28 mouse cellular contexts compared by ENCODE assay signal in genomic region chr9:5604019-5604418, GRCm38 (mm10).
DNase-seq lines count a peak whose midpoint lies in the region; ATAC-seq and TF ChIP-seq lines count a peak whose summit lies in the region.
"Had no signal": no experiment of that assay in that cellular context is flagged by ENCODE, and none has a peak within 500 bp of the region (broad histone marks: within the 10 kb centered on the region; RNA-seq: fewer than 3 reads in every experiment).

No protein-coding gene starts in this region.

- no peak overlapping the region for H3K27ac ChIP-seq in forebrain, embryonic 14.5 days (ENCODE audit: low read depth, low read length)
- H3K27ac ChIP-seq in forebrain, embryonic 11.5 days (ENCODE audit: low read depth, low read length) = no peak overlapping the region
- H3K27ac ChIP-seq in forebrain, postnatal 0 days (ENCODE audit: low read depth, low read length) = no peak overlapping the region
- no peak overlapping the region for H3K27ac ChIP-seq in forebrain, embryonic 10.5 days
- H3K27ac ChIP-seq: embryonic facial prominence, embryonic 10.5 days; embryonic facial prominence, embryonic 13.5 days; gastrocnemius, adult 2 months; heart, embryonic 15.5 days; hindbrain, embryonic 10.5 days; hindbrain, embryonic 14.5 days had no signal

- no peaks in the 10 kb centered on the region for H3K27me3 ChIP-seq in forebrain, embryonic 14.5 days (replicated peaks; ENCODE audit: control insufficient read depth, insufficient read depth, low read length)
- no peaks in the 10 kb centered on the region for H3K27me3 ChIP-seq in forebrain, embryonic 11.5 days (ENCODE audit: control insufficient read depth, insufficient read depth, low read length)
- H3K27me3 ChIP-seq in forebrain, postnatal 0 days (ENCODE audit: insufficient read depth, low read length) = no peaks in the 10 kb centered on the region
- no peaks in the 10 kb centered on the region for H3K27me3 ChIP-seq in forebrain, embryonic 10.5 days (ENCODE audit: poor library complexity, severe bottlenecking)
- H3K27me3 ChIP-seq: embryonic facial prominence, embryonic 13.5 days; heart, embryonic 15.5 days had no signal

- H3K4me3 ChIP-seq in forebrain, embryonic 14.5 days (ENCODE audit: low read depth, low read length) = no peak overlapping the region
- no peak overlapping the region for H3K4me3 ChIP-seq in forebrain, embryonic 11.5 days (ENCODE audit: low read depth, low read length)
- no peak overlapping the region for H3K4me3 ChIP-seq in forebrain, postnatal 0 days (ENCODE audit: low read depth, low read length)
- no peak overlapping the region for H3K4me3 ChIP-seq in forebrain, embryonic 10.5 days
- H3K4me3 ChIP-seq: embryonic facial prominence, embryonic 10.5 days; embryonic facial prominence, embryonic 13.5 days; erythroblast, embryonic 14.5 days; gastrocnemius, adult 2 months; heart, embryonic 15.5 days; hindbrain, embryonic 10.5 days had no signal

- no peaks in the 10 kb centered on the region for H3K36me3 ChIP-seq in forebrain, embryonic 14.5 days (ENCODE audit: control insufficient read depth, insufficient read depth, low read length)
- no peaks in the 10 kb centered on the region for H3K36me3 ChIP-seq in forebrain, embryonic 11.5 days (ENCODE audit: control insufficient read depth, insufficient read depth, low read length)
- no peaks in the 10 kb centered on the region for H3K36me3 ChIP-seq in forebrain, postnatal 0 days (ENCODE audit: insufficient read depth)
- H3K36me3 ChIP-seq in forebrain, embryonic 10.5 days (replicated peaks) = no peaks in the 10 kb centered on the region
- H3K36me3 ChIP-seq: embryonic facial prominence, embryonic 10.5 days; embryonic facial prominence, embryonic 13.5 days; heart, embryonic 15.5 days; hindbrain, embryonic 10.5 days had no signal

- TF ChIP-seq CTCF in forebrain, postnatal 0 days (IDR thresholded peaks at IDR 0.05; ENCODE audit: low read depth) = no peak
- no peak for TF ChIP-seq CTCF in brain, embryonic 14.5 days (IDR thresholded peaks at IDR 0.05; ENCODE audit: borderline replicate concordance, extremely low read depth, insufficient read depth, insufficient read length)

- H3K9me3 ChIP-seq in forebrain, embryonic 14.5 days (replicated peaks; ENCODE audit: control insufficient read depth, low read length) = no peaks in the 10 kb centered on the region
- H3K9me3 ChIP-seq in forebrain, embryonic 11.5 days (ENCODE audit: control insufficient read depth, low read length) = no peaks in the 10 kb centered on the region
- no peaks in the 10 kb centered on the region for H3K9me3 ChIP-seq in forebrain, postnatal 0 days (ENCODE audit: low read length)
- H3K9me3 ChIP-seq in forebrain, embryonic 10.5 days = peaks cover 2% of the 10 kb centered on the region; the same call in 1 of the 2 replicates
- H3K9me3 ChIP-seq: embryonic facial prominence, embryonic 10.5 days; embryonic facial prominence, embryonic 13.5 days; heart, embryonic 15.5 days had no signal

- no peaks in the 10 kb centered on the region for H3K4me1 ChIP-seq in forebrain, embryonic 14.5 days (ENCODE audit: control insufficient read depth, insufficient read depth, low read length)
- H3K4me1 ChIP-seq in forebrain, embryonic 11.5 days (replicated peaks; ENCODE audit: control insufficient read depth, insufficient read depth, low read length) = no peaks in the 10 kb centered on the region
- H3K4me1 ChIP-seq in forebrain, postnatal 0 days (ENCODE audit: insufficient read depth) = no peaks in the 10 kb centered on the region
- no peaks in the 10 kb centered on the region for H3K4me1 ChIP-seq in forebrain, embryonic 10.5 days
- H3K4me1 ChIP-seq: embryonic facial prominence, embryonic 10.5 days; embryonic facial prominence, embryonic 13.5 days; heart, embryonic 15.5 days; hindbrain, embryonic 10.5 days had no signal

- TF ChIP-seq POLR2A in brain, embryonic 14.5 days (IDR thresholded peaks at IDR 0.05; ENCODE audit: borderline replicate concordance, extremely low read depth, insufficient read depth, insufficient read length, poor library complexity, severe bottlenecking) = no peak

- peak; percentile 20 for DNase-seq in forebrain, embryonic 14.5 days (ENCODE audit: low spot score)
- DNase-seq in forebrain, embryonic 11.5 days (ENCODE audit: low spot score) = no peak
- DNase-seq in forebrain, postnatal 0 days = peak; percentile 50
- no peak for DNase-seq in forebrain, embryonic 10.5 days (ENCODE audit: extremely low spot score, low spot score)
- peak; percentile 5 for DNase-seq in brain, adult 2 months (ENCODE audit: low read depth, low spot score)
- DNase-seq in brain, embryonic 14.5 days (ENCODE audit: low read depth) = peak; percentile 25
- DNase-seq in urinary bladder, postnatal 4 days (ENCODE audit: low spot score in 2 of 2) = no peak
- DNase-seq: adrenal gland, adult 2 months; adrenal gland, postnatal 14 days; cerebellum, adult 11 months; cerebellum, adult 8-10 months; cerebellum, postnatal 25 days; embryo, embryonic 11 days; gastrocnemius, adult 2 months; gastrocnemius, postnatal 14 days; heart, adult 11 months; heart, postnatal 10 days; heart, postnatal 36 days; kidney, adult 2 months had no signal

- no peak overlapping the region for H3K9ac ChIP-seq in forebrain, embryonic 14.5 days (ENCODE audit: low read length)
- H3K9ac ChIP-seq in forebrain, embryonic 11.5 days (ENCODE audit: low read length) = no peak overlapping the region
- no peak overlapping the region for H3K9ac ChIP-seq in forebrain, postnatal 0 days
- H3K9ac ChIP-seq: embryonic facial prominence, embryonic 13.5 days; heart, embryonic 15.5 days; hindbrain, embryonic 14.5 days had no signal

- H3K4me2 ChIP-seq in forebrain, embryonic 14.5 days (ENCODE audit: low read length) = no peak overlapping the region
- H3K4me2 ChIP-seq in forebrain, embryonic 11.5 days (ENCODE audit: low read depth, low read length, severe bottlenecking) = no peak overlapping the region
- no peak overlapping the region for H3K4me2 ChIP-seq in forebrain, postnatal 0 days (ENCODE audit: low read depth)
- H3K4me2 ChIP-seq: embryonic facial prominence, embryonic 13.5 days; heart, embryonic 11.5 days; heart, embryonic 15.5 days; hindbrain, embryonic 14.5 days had no signal

- no peak for ATAC-seq in forebrain, embryonic 14.5 days
- ATAC-seq in forebrain, embryonic 11.5 days (replicated peaks; ENCODE audit: low FRiP score) = no peak
- peak; percentile 79 for ATAC-seq in forebrain, postnatal 0 days
- ATAC-seq: CD4-positive, CD25-positive, alpha-beta regulatory T cell, adult 4 months; intestine, postnatal 0 days had no signal

- WGBS in forebrain, embryonic 14.5 days = 51% methylated on average over 1 of the region's 1 CpGs
- 71% methylated on average over 1 of the region's 1 CpGs for WGBS in forebrain, embryonic 11.5 days
- WGBS in forebrain, postnatal 0 days = 37% methylated on average over 1 of the region's 1 CpGs
- WGBS in forebrain, embryonic 10.5 days = 78% methylated on average over 1 of the region's 1 CpGs

Comparison
In these comparisons a context has a peak if more than half of its experiments do, and no peak if none do; other contexts are left out.
1. DNase-seq: peak in forebrain, embryonic 14.5 days (single experiment), forebrain, postnatal 0 days (single experiment), brain, adult 2 months (single experiment) and brain, embryonic 14.5 days (single experiment); none in forebrain, embryonic 11.5 days (single experiment), forebrain, embryonic 10.5 days (single experiment) and urinary bladder, postnatal 4 days (0 of 2).